Comparison of ENCODE assay signal across 12 mouse cellular contexts in the genomic region with DNA sequence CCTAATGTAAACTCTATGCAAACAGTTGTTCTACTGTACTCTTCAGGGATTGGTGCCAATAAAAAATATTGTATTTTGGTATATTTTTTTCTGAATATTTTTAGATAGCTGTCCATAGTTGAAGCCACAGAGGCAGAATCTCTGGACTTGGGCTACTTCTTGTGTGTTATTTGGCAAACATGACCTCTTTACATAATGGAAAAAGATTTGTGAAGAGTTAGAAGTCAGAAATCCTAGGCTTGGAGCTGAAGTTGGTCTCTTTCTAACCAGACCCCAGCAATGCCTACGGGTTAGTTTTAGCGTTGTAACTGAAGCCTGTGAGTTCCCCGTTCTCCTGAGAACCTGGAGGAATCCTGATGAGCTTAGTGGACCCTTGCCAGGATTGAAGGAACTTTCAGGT. TPM values are rescaled to one million over a fixed set of nuclear protein-coding genes. Genes with fewer than 3 reads are reported as not detected.
DNase-seq lines count a peak whose midpoint lies in the region; ATAC-seq and TF ChIP-seq lines count a peak whose summit lies in the region.
"Had no signal": no experiment of that assay in that cellular context is flagged by ENCODE, and none has a peak within 500 bp of the region (broad histone marks: within the 10 kb centered on the region; RNA-seq: fewer than 3 reads in every experiment).

No protein-coding gene starts in this region.

- no peaks in the 10 kb centered on the region for H3K27me3 ChIP-seq in forebrain, embryonic 13.5 days
- no peaks in the 10 kb centered on the region for H3K27me3 ChIP-seq in forebrain, postnatal 0 days (ENCODE audit: insufficient read depth, low read length)
- H3K27me3 ChIP-seq in heart, embryonic 16.5 days (ENCODE audit: control insufficient read depth, insufficient read depth, low read length): no peaks in the 10 kb centered on the region
- no peaks in the 10 kb centered on the region for H3K27me3 ChIP-seq in limb, embryonic 11.5 days (ENCODE audit: control insufficient read depth, insufficient read depth, low read length)
- no peaks in the 10 kb centered on the region for H3K27me3 ChIP-seq in limb, embryonic 10.5 days (ENCODE audit: low read depth, poor library complexity, severe bottlenecking)
- H3K27me3 ChIP-seq in limb, embryonic 12.5 days: no peaks in the 10 kb centered on the region
- H3K27me3 ChIP-seq: liver, embryonic 13.5 days had no signal

- TF ChIP-seq CTCF in forebrain, postnatal 0 days (IDR thresholded peaks at IDR 0.05; ENCODE audit: low read depth): no peak

- intact Hi-C loops in heart, postnatal 14 days (cut with DNase I): loop anchor here (10.0 kb wide), 1 partner anchor 249 kb away; the partner anchor contains the start of gene Nck2

- H3K27ac ChIP-seq in forebrain, embryonic 13.5 days: peak overlapping the region; percentile 82
- H3K27ac ChIP-seq in forebrain, postnatal 0 days (ENCODE audit: low read depth, low read length): no peak overlapping the region
- peak overlapping the region; percentile 95 for H3K27ac ChIP-seq in heart, embryonic 16.5 days (ENCODE audit: low read length)
- H3K27ac ChIP-seq in limb, embryonic 11.5 days (replicated peaks; ENCODE audit: low read depth, low read length): no peak overlapping the region
- H3K27ac ChIP-seq in limb, embryonic 10.5 days: no peak overlapping the region
- peak overlapping the region; percentile 89 for H3K27ac ChIP-seq in limb, embryonic 12.5 days
- H3K27ac ChIP-seq: liver, embryonic 13.5 days had no signal

- H3K9ac ChIP-seq in forebrain, embryonic 13.5 days: no peak overlapping the region
- no peak overlapping the region for H3K9ac ChIP-seq in forebrain, postnatal 0 days
- no peak overlapping the region for H3K9ac ChIP-seq in heart, embryonic 16.5 days (ENCODE audit: low read length)
- H3K9ac ChIP-seq in limb, embryonic 11.5 days (ENCODE audit: low read length): no peak overlapping the region
- no peak overlapping the region for H3K9ac ChIP-seq in limb, embryonic 12.5 days (replicated peaks)
- H3K9ac ChIP-seq: liver, embryonic 13.5 days had no signal

- H3K4me3 ChIP-seq in forebrain, embryonic 13.5 days: no peak overlapping the region
- no peak overlapping the region for H3K4me3 ChIP-seq in forebrain, postnatal 0 days (ENCODE audit: low read depth, low read length)
- H3K4me3 ChIP-seq in heart, embryonic 16.5 days (ENCODE audit: low read length): no peak overlapping the region
- H3K4me3 ChIP-seq in limb, embryonic 11.5 days (ENCODE audit: low read depth, low read length): no peak overlapping the region
- H3K4me3 ChIP-seq in limb, embryonic 10.5 days: no peak overlapping the region
- H3K4me3 ChIP-seq in limb, embryonic 12.5 days (replicated peaks): no peak overlapping the region
- H3K4me3 ChIP-seq: erythroblast, embryonic 14.5 days; liver, embryonic 13.5 days had no signal

- no peak overlapping the region for H3K4me2 ChIP-seq in forebrain, embryonic 13.5 days
- no peak overlapping the region for H3K4me2 ChIP-seq in forebrain, postnatal 0 days (ENCODE audit: low read depth)
- no peak overlapping the region for H3K4me2 ChIP-seq in heart, embryonic 16.5 days (ENCODE audit: low read depth, low read length)
- no peak overlapping the region for H3K4me2 ChIP-seq in limb, embryonic 11.5 days (ENCODE audit: low read depth, severe bottlenecking)
- H3K4me2 ChIP-seq in limb, embryonic 12.5 days: no peak overlapping the region
- H3K4me2 ChIP-seq: liver, embryonic 13.5 days; midbrain, embryonic 11.5 days had no signal

- no peak for DNase-seq in forebrain, postnatal 0 days
- DNase-seq in heart, postnatal 14 days: no peak
- peak; percentile 7 for DNase-seq in limb, embryonic 11.5 days (ENCODE audit: low spot score)
- DNase-seq in limb, embryonic 10.5 days (ENCODE audit: low spot score): no peak
- DNase-seq in retina, postnatal 1 day: no peak
- DNase-seq: liver, embryonic 13.5 days; thymus, adult 2 months had no signal

- 80% methylated on average over 3 of the region's 3 CpGs for WGBS in forebrain, embryonic 13.5 days
- WGBS in forebrain, postnatal 0 days: 70% methylated on average over 3 of the region's 3 CpGs
- 68% methylated on average over 3 of the region's 3 CpGs for WGBS in heart, embryonic 16.5 days
- WGBS in limb, embryonic 11.5 days: 82% methylated on average over 3 of the region's 3 CpGs
- 89% methylated on average over 3 of the region's 3 CpGs for WGBS in limb, embryonic 10.5 days
- WGBS in limb, embryonic 12.5 days: 72% methylated on average over 3 of the region's 3 CpGs

- ATAC-seq in forebrain, embryonic 13.5 days: no peak
- no peak for ATAC-seq in forebrain, postnatal 0 days
- no peak for ATAC-seq in heart, embryonic 16.5 days (replicated peaks; ENCODE audit: extremely low read depth, insufficient read depth, low FRiP score)
- no peak for ATAC-seq in limb, embryonic 11.5 days (ENCODE audit: insufficient number of reproducible peaks, low FRiP score, low TSS enrichment, low read depth)
- ATAC-seq in limb, embryonic 12.5 days (ENCODE audit: insufficient number of reproducible peaks, insufficient read depth, low FRiP score, low TSS enrichment, low read depth): no peak

- H3K4me1 ChIP-seq in forebrain, embryonic 13.5 days: peaks cover 24% of the 10 kb centered on the region
- H3K4me1 ChIP-seq in forebrain, postnatal 0 days (ENCODE audit: insufficient read depth): peaks cover 13% of the 10 kb centered on the region; the same call in 1 of the 2 replicates
- peaks cover 25% of the 10 kb centered on the region for H3K4me1 ChIP-seq in heart, embryonic 16.5 days (ENCODE audit: control insufficient read depth, insufficient read depth, low read length)
- H3K4me1 ChIP-seq in limb, embryonic 11.5 days (ENCODE audit: control insufficient read depth, insufficient read depth, low read length): peaks cover 8% of the 10 kb centered on the region; the same call in 1 of the 2 replicates
- peaks cover 15% of the 10 kb centered on the region for H3K4me1 ChIP-seq in limb, embryonic 10.5 days
- H3K4me1 ChIP-seq in limb, embryonic 12.5 days (replicated peaks): peaks cover 21% of the 10 kb centered on the region
- H3K4me1 ChIP-seq: liver, embryonic 13.5 days had no signal

- H3K36me3 ChIP-seq in forebrain, embryonic 13.5 days (ENCODE audit: poor library complexity, severe bottlenecking): no peaks in the 10 kb centered on the region
- H3K36me3 ChIP-seq in forebrain, postnatal 0 days (ENCODE audit: insufficient read depth): no peaks in the 10 kb centered on the region
- no peaks in the 10 kb centered on the region for H3K36me3 ChIP-seq in heart, embryonic 16.5 days (ENCODE audit: control insufficient read depth, insufficient read depth)
- H3K36me3 ChIP-seq in limb, embryonic 11.5 days (ENCODE audit: control insufficient read depth, insufficient read depth, low read length): no peaks in the 10 kb centered on the region
- no peaks in the 10 kb centered on the region for H3K36me3 ChIP-seq in limb, embryonic 10.5 days
- no peaks in the 10 kb centered on the region for H3K36me3 ChIP-seq in limb, embryonic 12.5 days
- H3K36me3 ChIP-seq: liver, embryonic 13.5 days had no signal

- 0 out of 2 replicates have a peak, but pooled peaks cover 1% of the 10 kb centered on the region for H3K9me3 ChIP-seq in forebrain, embryonic 13.5 days (replicated peaks)
- H3K9me3 ChIP-seq in forebrain, postnatal 0 days (ENCODE audit: low read length): no peaks in the 10 kb centered on the region
- H3K9me3 ChIP-seq in heart, embryonic 16.5 days (replicated peaks; ENCODE audit: control insufficient read depth, low read length): no peaks in the 10 kb centered on the region
- H3K9me3 ChIP-seq in limb, embryonic 11.5 days (ENCODE audit: control insufficient read depth, low read length): no peaks in the 10 kb centered on the region
- no peaks in the 10 kb centered on the region for H3K9me3 ChIP-seq in limb, embryonic 10.5 days (replicated peaks)
- peaks cover 6% of the 10 kb centered on the region; the same call in 1 of the 2 replicates for H3K9me3 ChIP-seq in limb, embryonic 12.5 days
- H3K9me3 ChIP-seq: liver, embryonic 13.5 days had no signal

RNA-seq across cellular contexts. Expression of gene 1500015O10Rik, which starts 36.3 kb away (rescaled TPM):
- polyA plus RNA-seq in forebrain, embryonic 13.5 days (2015; fragmentation: Nextera tagmentation; extraction: Ambion mirVana): 9.1 and 15.2 TPM in 2 replicates
- total RNA-seq in forebrain, postnatal 0 days (2014; rRNA removed): 13.2 and 25.4 TPM in 2 replicates
- polyA plus RNA-seq in forebrain, postnatal 0 days (2015; fragmentation: Nextera tagmentation; extraction: Ambion mirVana): 54.0 and 57.9 TPM in 2 replicates
- 15.7 and 19.4 TPM in 2 replicates for polyA plus RNA-seq in heart, embryonic 16.5 days (2015; fragmentation: Nextera tagmentation; extraction: Ambion mirVana)
- 1 to 10 TPM; 2.6 to 2.9 TPM for total RNA-seq in heart, postnatal 14 days (2021)
- 0.50 and 0.51 TPM in 2 replicates for polyA plus RNA-seq in limb, embryonic 11.5 days (2014; fragmentation: Nextera tagmentation; extraction: Ambion mirVana)
- not detected in 2 replicates for polyA plus RNA-seq in limb, embryonic 10.5 days (2016; fragmentation: Nextera tagmentation; extraction: Ambion mirVana)
- polyA plus RNA-seq in limb, embryonic 12.5 days (2016; fragmentation: Nextera tagmentation; extraction: Ambion mirVana): 0.49 and 1.5 TPM in 2 replicates
- polyA plus RNA-seq: erythroblast, embryonic 14.5 days had no signal

Comparison
In these comparisons a context has a peak if more than half of its experiments do, and no peak if none do; other contexts are left out.
1. H3K27ac ChIP-seq: peak in forebrain, embryonic 13.5 days (single experiment), heart, embryonic 16.5 days (single experiment) and limb, embryonic 12.5 days (single experiment); none in forebrain, postnatal 0 days (single experiment), limb, embryonic 11.5 days (single experiment) and limb, embryonic 10.5 days (single experiment).